Mouse (Mus musculus): Measurements from ENCODE around the gene Sart3. TPM values are rescaled to one million over a fixed set of nuclear protein-coding genes. Genes with fewer than 3 reads are reported as not detected.

Gene Sart3
- polyA plus RNA-seq, 2 experiments: 12.7 to 15.0 TPM

GRCm38 (mm10) chr5:113728691-113729090 is 43.6 kb downstream of the Sart3 start:
- no peak for ATAC-seq (ENCODE audit: insufficient read depth)
- TF ChIP-seq CTCF (IDR thresholded peaks at IDR 0.05; ENCODE audit: low read depth) (no peak), EP300 (IDR thresholded peaks at IDR 0.05; ENCODE audit: low read depth) (no peak)
- DNase-seq (ENCODE audit: low read depth in 3 of 3, low spot score in 3 of 3): no peak
- no peak overlapping the region for H3K9ac ChIP-seq (replicated peaks)
- H3K36me3 ChIP-seq (replicated peaks; ENCODE audit: control insufficient read depth, insufficient read depth, low read depth): no peaks in the 10 kb centered on the region
- no peak overlapping the region for H3K27ac ChIP-seq
- no peaks in the 10 kb centered on the region for H3K9me3 ChIP-seq (ENCODE audit: control insufficient read depth, low read length)
- no peak overlapping the region for H3K4me2 ChIP-seq (ENCODE audit: low read depth)
- H3K27me3 ChIP-seq (ENCODE audit: control insufficient read depth, insufficient read depth, low read length): no peaks in the 10 kb centered on the region
- no peaks in the 10 kb centered on the region for H3K4me1 ChIP-seq (replicated peaks; ENCODE audit: control insufficient read depth in 2 of 2, insufficient read depth in 2 of 2, low read length in 1 of 2)
- no peak overlapping the region for H3K4me3 ChIP-seq (ENCODE audit: insufficient read depth in 1 of 2, low read depth in 2 of 2, low read length in 2 of 2)
- WGBS (ENCODE audit: insufficient replicate concordance): 56% methylated on average over 7 of the region's 7 CpGs

GRCm38 (mm10) chr5:113728011-113728410 is 44.3 kb downstream of the Sart3 start:
- DNase-seq (ENCODE audit: low read depth in 3 of 3, low spot score in 3 of 3): no peak
- Histone ChIP-seq H3K9ac (replicated peaks) (no peak overlapping the region), H3K4me2 (ENCODE audit: low read depth) (no peak overlapping the region), H3K4me1 (replicated peaks; ENCODE audit: control insufficient read depth in 2 of 2, insufficient read depth in 2 of 2, low read length in 1 of 2) (no peaks in the 10 kb centered on the region), H3K36me3 (replicated peaks; ENCODE audit: control insufficient read depth, insufficient read depth, low read depth) (no peaks in the 10 kb centered on the region), H3K9me3 (ENCODE audit: control insufficient read depth, low read length) (no peaks in the 10 kb centered on the region), H3K4me3 (ENCODE audit: insufficient read depth in 1 of 2, low read depth in 2 of 2, low read length in 2 of 2) (no peak overlapping the region), H3K27me3 (ENCODE audit: control insufficient read depth, insufficient read depth, low read length) (no peaks in the 10 kb centered on the region), H3K27ac (no peak overlapping the region)
- TF ChIP-seq EP300 (IDR thresholded peaks at IDR 0.05; ENCODE audit: low read depth) (no peak), CTCF (IDR thresholded peaks at IDR 0.05; ENCODE audit: low read depth) (no peak)
- ATAC-seq (ENCODE audit: insufficient read depth): no peak
- 67% methylated on average over 7 of the region's 7 CpGs for WGBS (ENCODE audit: insufficient replicate concordance)

- H3K4me1 ChIP-seq (replicated peaks; ENCODE audit: control insufficient read depth in 2 of 2, insufficient read depth in 2 of 2, low read length in 1 of 2): no peaks in the 10 kb centered on the region
- TF ChIP-seq EP300 (IDR thresholded peaks at IDR 0.05; ENCODE audit: low read depth) (no peak), CTCF (IDR thresholded peaks at IDR 0.05; ENCODE audit: low read depth) (no peak)
- H3K27me3 ChIP-seq (ENCODE audit: control insufficient read depth, insufficient read depth, low read length): no peaks in the 10 kb centered on the region
- H3K36me3 ChIP-seq (replicated peaks; ENCODE audit: control insufficient read depth, insufficient read depth, low read depth): no peaks in the 10 kb centered on the region
- no peak for ATAC-seq (ENCODE audit: insufficient read depth)
- no peak for DNase-seq (ENCODE audit: low read depth in 3 of 3, low spot score in 3 of 3)
- H3K4me2 ChIP-seq (ENCODE audit: low read depth): no peak overlapping the region
- no peak overlapping the region for H3K9ac ChIP-seq (replicated peaks)
- WGBS (ENCODE audit: insufficient replicate concordance): 54% methylated on average over 12 of the region's 12 CpGs
- no peaks in the 10 kb centered on the region for H3K9me3 ChIP-seq (ENCODE audit: control insufficient read depth, low read length)
- H3K4me3 ChIP-seq (ENCODE audit: insufficient read depth in 1 of 2, low read depth in 2 of 2, low read length in 2 of 2): no peak overlapping the region
- no peak overlapping the region for H3K27ac ChIP-seq
These were observed 45.1 kb downstream of the Sart3 start for GRCm38 (mm10) chr5:113727238-113727637.

DNA sequence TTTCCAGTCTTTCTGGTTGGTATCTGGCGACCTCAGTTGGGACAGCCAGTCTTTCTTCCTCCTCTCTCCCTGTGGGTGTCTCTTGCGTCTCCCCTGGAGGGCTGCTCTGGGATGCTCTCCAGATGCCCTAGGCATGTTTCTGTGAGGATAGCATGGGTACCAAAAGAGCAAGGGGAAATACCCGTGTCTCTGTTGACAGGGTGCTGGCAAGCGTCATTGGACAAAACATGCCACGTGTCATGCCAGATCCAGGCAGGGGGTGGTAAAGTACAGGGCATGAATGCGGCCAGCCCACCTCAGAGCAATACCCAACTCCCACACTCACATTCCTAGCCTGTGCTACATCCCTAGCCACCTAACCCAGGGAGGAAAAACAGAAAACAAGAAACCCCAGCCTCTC is 45.7 kb downstream of the Sart3 start:
- TF ChIP-seq EP300 (IDR thresholded peaks at IDR 0.05; ENCODE audit: low read depth): no peak
- no peak for TF ChIP-seq CTCF (IDR thresholded peaks at IDR 0.05; ENCODE audit: low read depth)
- Histone ChIP-seq H3K4me2 (ENCODE audit: low read depth) (no peak overlapping the region), H3K9me3 (ENCODE audit: control insufficient read depth, low read length) (no peaks in the 10 kb centered on the region), H3K27me3 (ENCODE audit: control insufficient read depth, insufficient read depth, low read length) (no peaks in the 10 kb centered on the region), H3K4me1 (replicated peaks; ENCODE audit: control insufficient read depth in 2 of 2, insufficient read depth in 2 of 2, low read length in 1 of 2) (no peaks in the 10 kb centered on the region), H3K36me3 (replicated peaks; ENCODE audit: control insufficient read depth, insufficient read depth, low read depth) (no peaks in the 10 kb centered on the region), H3K4me3 (ENCODE audit: insufficient read depth in 1 of 2, low read depth in 2 of 2, low read length in 2 of 2) (no peak overlapping the region), H3K9ac (replicated peaks) (no peak overlapping the region), H3K27ac (no peak overlapping the region)
- no peak for DNase-seq (ENCODE audit: low read depth in 3 of 3, low spot score in 3 of 3)
- WGBS (ENCODE audit: insufficient replicate concordance): 48% methylated on average over 6 of the region's 6 CpGs
- ATAC-seq (ENCODE audit: insufficient read depth): no peak

GRCm38 (mm10) chr5:113725417-113725816 is 46.9 kb downstream of the Sart3 start:
- Histone ChIP-seq H3K4me1 (replicated peaks; ENCODE audit: control insufficient read depth in 2 of 2, insufficient read depth in 2 of 2, low read length in 1 of 2) (no peaks in the 10 kb centered on the region), H3K4me3 (ENCODE audit: insufficient read depth in 1 of 2, low read depth in 2 of 2, low read length in 2 of 2) (no peak overlapping the region), H3K4me2 (ENCODE audit: low read depth) (no peak overlapping the region), H3K36me3 (replicated peaks; ENCODE audit: control insufficient read depth, insufficient read depth, low read depth) (no peaks in the 10 kb centered on the region), H3K27ac (no peak overlapping the region), H3K9me3 (ENCODE audit: control insufficient read depth, low read length) (no peaks in the 10 kb centered on the region), H3K9ac (replicated peaks) (no peak overlapping the region), H3K27me3 (ENCODE audit: control insufficient read depth, insufficient read depth, low read length) (no peaks in the 10 kb centered on the region)
- ATAC-seq (ENCODE audit: insufficient read depth): no peak
- no peak for DNase-seq (ENCODE audit: low read depth in 3 of 3, low spot score in 3 of 3)
- WGBS (ENCODE audit: insufficient replicate concordance): 50% methylated on average over 12 of the region's 12 CpGs
- no peak for TF ChIP-seq EP300 (IDR thresholded peaks at IDR 0.05; ENCODE audit: low read depth)
- no peak for TF ChIP-seq CTCF (IDR thresholded peaks at IDR 0.05; ENCODE audit: low read depth)

Data from liver, embryonic 14.5 days (tissue).